Mouse (Mus musculus): ENCODE measurements around the gene 1700025F22Rik. TPM values are rescaled to one million over a fixed set of nuclear protein-coding genes. Genes with fewer than 3 reads are reported as not detected.
"Not testable (repeated sequence)": the region's sequence is repeated elsewhere in the genome, so short reads cannot be mapped to it uniquely, and the experiment has no call there.

The 1700025F22Rik gene
- total RNA-seq (2021) = not detected

DNA sequence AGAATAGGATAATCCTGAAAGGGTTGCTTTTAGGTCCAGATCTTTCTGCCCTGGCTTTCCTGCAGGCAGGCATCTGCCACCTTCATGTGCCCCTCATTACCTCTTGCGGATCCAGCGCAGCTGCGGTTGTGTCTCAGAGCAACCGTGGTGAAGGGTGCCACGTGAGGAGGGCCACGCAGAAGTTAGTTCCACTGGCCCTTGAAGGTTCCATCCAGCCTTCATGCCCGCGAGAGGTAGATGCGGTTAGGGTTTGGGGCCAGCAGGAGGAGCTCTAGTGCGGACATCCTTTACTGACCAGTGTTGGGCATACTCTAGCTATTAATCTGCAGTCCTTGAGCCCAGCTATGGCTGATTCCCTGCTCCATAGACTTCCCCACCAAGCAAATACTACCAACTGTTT, at the start of gene 1700025F22Rik:
TSS of gene 1700025F22Rik (minus strand) at position 149 of the 400 bp plus-strand sequence.
- intact Hi-C loops (cut with DNase I) = no loop called here
- no peak for DNase-seq

DNA sequence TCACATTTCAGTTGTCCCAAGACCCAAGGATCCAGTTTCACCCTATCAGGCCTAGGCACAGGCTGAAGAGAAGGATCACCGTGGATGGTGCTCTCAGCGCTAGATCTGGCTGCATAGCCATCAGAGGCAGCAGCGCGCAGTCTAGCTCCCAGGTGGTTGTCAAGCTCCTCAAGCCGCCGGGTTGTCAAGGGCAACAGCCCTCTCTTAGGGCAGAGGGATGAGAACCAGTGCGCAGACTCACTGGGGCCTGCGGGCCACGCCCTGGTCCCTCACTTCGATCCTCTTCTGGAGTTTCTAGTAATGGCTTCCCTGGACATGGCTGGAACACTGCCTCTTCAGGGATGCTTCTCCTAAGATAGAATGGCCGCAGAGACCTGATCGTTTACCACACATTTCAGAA, 31.4 kb upstream of the 1700025F22Rik start, which contains the start of gene Ms4a13:
TSS of gene Ms4a13 (minus strand) at position 192 of the 400 bp plus-strand sequence.
- intact Hi-C loops (cut with DNase I) = no loop called here
- DNase-seq = no peak

DNA sequence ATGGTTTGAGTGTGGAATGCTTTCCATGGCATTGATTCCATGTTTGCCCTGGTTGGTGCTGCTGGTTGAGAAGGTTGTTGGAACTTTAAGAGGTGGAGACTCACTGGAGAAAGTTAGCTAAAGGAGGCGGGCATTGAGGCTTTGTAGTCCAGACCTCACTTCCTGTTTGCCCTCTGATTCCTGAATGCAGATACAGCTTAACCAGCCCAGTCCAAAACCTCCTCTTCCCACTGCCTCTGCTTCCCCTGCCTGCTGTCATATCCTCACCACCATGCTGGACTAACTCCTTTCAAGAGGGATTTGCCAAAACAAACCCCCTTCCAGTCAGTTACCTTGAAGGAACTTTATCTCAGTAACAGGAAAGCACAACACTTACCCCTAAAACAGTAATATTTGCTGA, 27.4 kb upstream of the 1700025F22Rik start:
- no peak for DNase-seq
- intact Hi-C loops (cut with DNase I) = no loop called here

DNA sequence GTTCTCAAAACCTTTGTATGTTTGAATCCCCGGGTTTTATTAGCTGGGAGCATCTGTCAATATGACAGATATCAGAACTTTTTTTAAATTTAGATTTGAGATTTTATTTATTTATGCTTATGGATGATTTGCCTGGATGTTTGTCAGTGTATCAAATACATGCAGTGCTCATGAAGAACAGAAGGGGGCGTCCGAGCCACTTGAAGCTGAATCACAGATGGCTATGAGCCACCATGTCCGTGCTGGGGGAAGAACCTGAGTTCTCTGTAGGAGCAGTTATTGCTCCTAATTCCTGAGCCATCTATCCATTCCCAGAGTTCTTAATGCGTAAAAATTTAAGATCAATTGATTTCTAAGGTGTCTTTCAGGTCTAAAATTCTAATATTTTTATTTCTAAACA, 19.0 kb upstream of the 1700025F22Rik start:
- intact Hi-C loops (cut with DNase I) = no loop called here
- no peak for DNase-seq

DNA sequence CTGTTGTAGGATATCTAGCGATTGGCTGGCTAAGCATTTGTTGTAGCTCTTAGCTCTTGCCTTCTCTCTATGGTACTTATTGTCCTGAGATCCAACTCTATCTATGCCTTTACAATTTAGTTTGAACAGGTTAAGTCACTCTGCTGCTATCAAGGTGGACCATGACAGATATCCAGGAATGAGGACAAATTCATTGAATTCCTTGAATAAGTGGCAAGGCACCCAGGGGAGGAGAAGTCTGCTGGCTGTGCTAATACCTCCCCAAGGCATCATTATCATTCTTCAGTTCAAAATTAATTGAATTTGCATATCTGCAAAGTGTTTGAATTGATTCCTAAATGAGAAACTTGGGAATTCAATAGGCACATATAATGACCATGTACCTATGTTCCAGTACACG, 12.3 kb upstream of the 1700025F22Rik start:
- intact Hi-C loops (cut with DNase I) = no loop called here
- DNase-seq = no peak

DNA sequence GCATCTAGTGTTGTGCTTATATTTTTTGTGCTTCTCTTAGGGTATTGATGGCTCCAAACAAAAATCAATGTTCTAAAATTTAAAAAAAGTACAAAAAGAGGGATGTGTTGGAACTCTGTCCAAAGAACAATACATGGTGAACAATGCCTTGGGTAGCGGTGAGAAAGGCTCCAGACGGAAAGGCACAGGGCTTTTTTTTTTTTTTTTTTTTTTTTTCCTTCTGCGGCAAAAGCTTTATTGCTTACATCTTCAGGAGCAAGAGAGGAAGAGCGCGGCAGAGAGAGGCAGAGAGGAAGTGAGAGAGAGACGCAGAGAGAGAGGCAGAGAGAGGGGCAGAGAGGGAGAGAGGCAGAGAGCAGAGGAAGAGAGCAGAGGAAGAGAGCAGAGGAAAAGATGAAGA, 7.2 kb downstream of the 1700025F22Rik start:
- intact Hi-C loops (cut with DNase I); DNase-seq: not testable (repeated sequence)

DNA sequence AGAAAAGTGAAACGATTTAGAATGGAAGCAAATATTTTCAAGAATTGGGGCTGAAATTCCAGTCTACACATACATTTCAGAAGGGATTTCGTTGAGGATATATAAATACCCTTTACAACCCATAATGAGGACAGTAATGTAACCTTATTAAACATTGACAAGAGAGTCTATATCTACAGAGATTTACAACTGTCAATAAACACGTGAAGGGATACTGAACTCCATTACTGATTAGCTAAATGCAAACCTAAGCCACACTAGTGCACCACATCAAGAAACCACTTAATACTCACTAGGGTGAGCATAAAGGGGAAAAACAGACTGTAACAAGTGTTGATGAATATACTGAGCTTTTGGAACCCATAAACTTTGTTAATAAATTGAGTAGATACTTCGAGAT, 29.8 kb downstream of the 1700025F22Rik start:
- intact Hi-C loops (cut with DNase I) = no loop called here
- DNase-seq = no peak

DNA sequence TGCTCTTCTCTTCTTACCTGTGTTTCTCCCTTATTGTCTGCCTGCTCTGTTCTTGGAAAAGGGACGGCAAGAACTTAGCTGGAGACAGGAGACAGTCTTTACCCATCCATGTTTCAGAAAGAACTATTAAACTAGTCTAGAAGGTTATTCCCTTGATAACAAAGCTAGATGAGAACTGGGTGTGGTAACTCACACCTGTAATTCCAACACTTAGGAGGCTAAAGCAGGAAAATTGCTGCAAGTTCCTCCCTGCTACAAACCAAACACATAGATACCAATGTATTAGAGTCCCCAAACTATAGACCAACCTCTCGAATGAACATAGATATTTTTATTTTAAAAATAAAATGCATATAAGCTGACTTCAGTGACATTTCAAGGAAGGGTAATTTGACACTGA, 30.3 kb downstream of the 1700025F22Rik start:
- intact Hi-C loops (cut with DNase I) = no loop called here
- no peak for DNase-seq

DNA sequence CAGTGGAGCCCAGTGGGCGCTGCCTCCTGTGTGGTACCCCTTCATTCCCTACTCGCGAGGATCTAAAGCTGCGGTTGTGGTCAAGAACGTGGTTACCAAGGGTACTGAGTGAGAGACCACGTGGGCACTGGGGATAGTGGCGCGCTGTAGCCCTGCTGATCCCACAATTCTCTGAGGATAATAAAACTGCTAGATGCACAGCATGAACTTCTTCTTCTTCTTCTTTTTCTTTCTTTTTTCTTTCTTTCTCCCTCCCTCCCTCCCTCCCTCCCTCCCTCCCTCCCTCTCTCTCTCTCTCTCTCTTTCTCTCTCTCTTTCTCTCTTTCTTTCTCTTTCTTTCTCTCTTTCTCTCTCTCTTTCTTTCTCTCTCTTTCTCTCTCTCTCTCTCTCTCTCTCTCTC, 34.3 kb downstream of the 1700025F22Rik start, which contains the start of gene 1700017D01Rik:
TSS of gene 1700017D01Rik (minus strand) at position 101 of the 400 bp plus-strand sequence.
- intact Hi-C loops (cut with DNase I) = not testable (repeated sequence)

DNA sequence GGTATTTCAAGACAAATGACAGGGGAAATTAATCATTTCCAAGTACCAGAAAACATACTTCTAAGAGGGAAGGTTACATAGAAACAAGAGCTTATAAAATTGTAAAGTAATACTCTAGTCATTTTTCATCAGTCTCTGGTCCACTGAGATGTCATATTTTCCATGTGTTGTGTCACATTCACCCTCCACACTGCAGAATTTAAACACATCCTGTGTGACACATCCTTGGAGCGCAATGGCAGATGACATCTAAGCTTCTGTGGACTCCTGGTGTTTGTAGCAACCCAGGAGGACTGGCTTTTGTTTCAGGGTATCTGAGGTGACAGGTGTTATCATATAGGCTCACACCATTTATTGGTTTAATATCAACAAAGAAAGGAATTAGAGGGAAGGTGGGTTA, 35.4 kb downstream of the 1700025F22Rik start:
- no peak for DNase-seq
- intact Hi-C loops (cut with DNase I) = no loop called here

More for the DNA sequence above, 34.3 kb downstream of the 1700025F22Rik start, which contains the start of gene 1700017D01Rik:
- DNase-seq = not testable (repeated sequence)

DNA sequence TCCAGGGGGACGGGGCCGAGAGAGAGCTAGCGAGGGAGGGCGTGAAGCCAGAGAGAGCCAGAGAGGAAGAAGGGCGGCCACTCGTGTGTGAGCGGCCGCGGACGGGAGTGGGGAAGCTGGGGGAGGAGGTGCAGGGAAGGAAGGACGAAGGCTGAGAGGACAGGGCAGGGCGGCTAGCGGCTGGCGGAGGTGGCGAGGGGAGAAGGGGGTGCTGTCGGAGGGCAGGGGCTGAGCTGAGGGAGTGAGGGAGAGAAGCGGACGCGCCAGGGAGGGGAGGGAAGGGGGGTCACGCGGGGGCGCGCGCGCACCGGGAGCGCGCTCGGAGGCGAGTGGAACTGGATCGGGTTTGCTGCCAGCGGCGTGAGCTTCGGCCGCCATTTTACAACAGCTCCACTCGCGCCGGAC, 44.1 kb downstream of the 1700025F22Rik start:
- intact Hi-C loops (cut with DNase I) = not testable (repeated sequence)
- peak; percentile 12 for DNase-seq

DNA sequence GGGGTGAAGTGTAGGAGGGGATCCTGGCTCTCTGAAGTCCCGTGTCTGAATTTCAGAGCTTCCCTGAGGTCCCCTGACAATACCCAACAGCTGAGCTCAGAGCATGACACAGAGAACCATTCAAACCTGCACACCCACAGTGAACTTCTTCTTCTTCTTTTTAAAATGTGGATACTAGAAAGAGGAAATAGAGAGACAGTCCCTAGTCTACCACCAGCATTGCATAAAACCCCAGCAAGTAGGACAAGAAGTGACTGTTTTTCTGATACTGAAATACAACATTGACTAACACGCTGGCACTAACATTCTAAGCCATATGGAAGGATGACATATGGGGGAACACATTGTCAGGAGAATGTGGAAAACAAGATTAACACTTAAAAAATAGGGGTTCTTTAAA, 45.8 kb downstream of the 1700025F22Rik start:
- intact Hi-C loops (cut with DNase I) = no loop called here
- no peak for DNase-seq

DNA sequence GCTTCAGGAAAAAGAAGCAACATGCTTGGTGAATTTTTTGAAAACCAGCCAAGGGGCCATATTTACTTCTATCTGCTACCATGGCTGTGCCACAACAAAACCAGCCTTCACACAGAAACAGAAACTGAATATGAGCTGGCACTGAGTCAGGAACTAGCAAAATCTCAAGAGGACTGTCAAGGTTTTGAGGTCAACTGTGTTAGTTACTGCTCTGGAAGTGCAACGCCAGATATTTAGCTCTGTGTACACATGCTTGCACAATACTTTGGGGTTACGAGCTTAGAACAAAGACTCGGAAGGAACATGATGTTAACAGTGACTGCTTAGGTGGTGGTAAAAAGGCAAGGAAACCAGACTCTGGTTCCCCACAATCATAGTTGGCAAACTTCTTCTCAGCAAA, 57.4 kb downstream of the 1700025F22Rik start:
- intact Hi-C loops (cut with DNase I) = no loop called here

DNA sequence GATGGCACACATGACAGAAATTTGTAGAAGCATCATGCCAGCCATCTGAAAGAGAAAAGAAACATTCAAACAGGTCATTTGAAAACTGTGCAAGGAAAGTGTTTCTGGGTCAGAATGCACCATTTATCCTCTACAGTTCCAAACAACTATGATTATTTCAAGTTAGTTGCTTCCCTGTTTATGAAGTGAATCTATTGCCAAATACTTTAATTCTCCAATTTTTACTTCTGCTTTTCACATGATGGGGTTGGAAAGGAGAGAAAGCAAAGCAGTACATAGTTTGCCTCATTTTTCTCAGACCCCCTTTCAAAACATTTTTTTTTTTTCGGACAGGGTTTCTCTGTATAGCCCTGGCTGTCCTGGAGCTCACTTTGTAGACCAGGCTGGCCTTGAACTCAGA, 63.2 kb downstream of the 1700025F22Rik start:
- intact Hi-C loops (cut with DNase I) = no loop called here
- DNase-seq = no peak

More for the DNA sequence above, 57.4 kb downstream of the 1700025F22Rik start:
- DNase-seq = no peak

DNA sequence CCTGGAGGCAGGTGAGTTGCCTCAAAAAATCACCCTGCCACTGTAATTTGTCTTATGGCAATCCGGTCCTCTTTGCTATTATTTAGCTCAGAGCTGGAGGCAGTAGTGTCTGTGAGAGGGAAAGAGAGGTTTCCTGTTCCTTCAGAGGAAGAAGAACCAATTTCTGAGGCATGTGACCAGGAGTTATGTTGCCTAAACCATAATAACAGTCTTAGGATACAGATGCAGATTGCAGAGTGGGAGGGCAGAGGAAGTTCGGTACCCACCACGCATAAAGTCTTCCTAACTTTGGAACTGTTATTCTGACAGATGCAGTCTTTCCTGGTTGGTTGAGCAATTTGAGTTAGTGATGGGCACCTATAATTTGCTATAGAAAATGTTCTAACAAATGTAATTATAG, 66.7 kb downstream of the 1700025F22Rik start:
- DNase-seq = no peak
- intact Hi-C loops (cut with DNase I) = no loop called here

DNA sequence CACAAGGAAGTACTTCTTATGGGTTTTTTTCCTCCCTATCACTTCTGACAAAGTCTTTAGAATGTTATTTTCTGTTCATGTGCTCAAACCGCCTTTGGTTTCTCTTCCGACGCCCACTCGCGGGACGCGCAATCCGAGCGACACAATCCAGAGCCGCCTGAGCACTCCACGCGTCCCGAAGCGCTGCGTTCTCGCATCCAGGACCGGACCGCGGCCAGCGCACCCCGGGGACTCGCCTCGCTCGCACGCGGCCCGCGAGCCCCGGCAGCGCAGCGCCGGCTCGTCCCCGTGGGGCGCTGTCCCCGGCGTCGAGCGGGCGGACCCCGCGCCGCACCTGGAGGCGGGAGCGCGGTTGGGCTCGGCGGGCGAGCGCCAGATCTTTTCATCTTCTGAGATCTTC, 73.0 kb downstream of the 1700025F22Rik start:
- intact Hi-C loops (cut with DNase I); DNase-seq: not testable (repeated sequence)

Other genes with a start within 250 kb of the 1700025F22Rik start
- under 1 TPM in 1 of 2 experiments, not detected in 1; 0.32 TPM for gene Zp1, start 244.7 kb downstream of the 1700025F22Rik start, total RNA-seq (2021)
- under 1 TPM; 0.28 to 0.38 TPM for gene Ptgdr2, start 228.2 kb downstream of the 1700025F22Rik start, total RNA-seq (2021)
- 10 to 100 TPM; 10.0 to 11.4 TPM for gene Ccdc86, start 216.1 kb downstream of the 1700025F22Rik start, total RNA-seq (2021)
- gene Ms4a10, start 190.7 kb downstream of the 1700025F22Rik start, total RNA-seq (2021) = not detected
- gene Ms4a15, start 172.1 kb downstream of the 1700025F22Rik start, total RNA-seq (2021) = under 1 TPM in 1 of 2 experiments, not detected in 1; 0.22 TPM
- gene Ms4a18, start 147.3 kb downstream of the 1700025F22Rik start, total RNA-seq (2021) = not detected
- gene Ms4a8a, start 84.2 kb downstream of the 1700025F22Rik start, total RNA-seq (2021) = not detected
- not detected for gene 1700017D01Rik, start 34.4 kb downstream of the 1700025F22Rik start, total RNA-seq (2021)
- gene Ms4a13, start 31.4 kb upstream of the 1700025F22Rik start, total RNA-seq (2021) = not detected
- not detected for gene Ms4a12, start 67.1 kb upstream of the 1700025F22Rik start, total RNA-seq (2021)
- under 1 TPM; 0.12 to 0.24 TPM for gene Ms4a1, start 100.9 kb upstream of the 1700025F22Rik start, total RNA-seq (2021)
- gene Ms4a5, start 118.6 kb upstream of the 1700025F22Rik start, total RNA-seq (2021) = not detected
- gene Ms4a14, start 149.1 kb upstream of the 1700025F22Rik start, total RNA-seq (2021) = under 1 TPM; 0.10 to 0.12 TPM
- gene Ms4a7, start 170.8 kb upstream of the 1700025F22Rik start, total RNA-seq (2021) = under 1 TPM; 0.77 to 0.86 TPM
- gene Ms4a4a, start 210.2 kb upstream of the 1700025F22Rik start, total RNA-seq (2021) = under 1 TPM in 1 of 2 experiments, not detected in 1; 0.80 TPM
- not detected for gene Ms4a4c, start 239.4 kb upstream of the 1700025F22Rik start, total RNA-seq (2021)